Mouse (Mus musculus): ENCODE measurements at regions not wholly inside any gene's neighbourhood (a gene's known extent, or its start where the extent isn't known, plus 50 kb on each side); places are given as distances from the start of the nearest gene placed in this dataset.

DNA sequence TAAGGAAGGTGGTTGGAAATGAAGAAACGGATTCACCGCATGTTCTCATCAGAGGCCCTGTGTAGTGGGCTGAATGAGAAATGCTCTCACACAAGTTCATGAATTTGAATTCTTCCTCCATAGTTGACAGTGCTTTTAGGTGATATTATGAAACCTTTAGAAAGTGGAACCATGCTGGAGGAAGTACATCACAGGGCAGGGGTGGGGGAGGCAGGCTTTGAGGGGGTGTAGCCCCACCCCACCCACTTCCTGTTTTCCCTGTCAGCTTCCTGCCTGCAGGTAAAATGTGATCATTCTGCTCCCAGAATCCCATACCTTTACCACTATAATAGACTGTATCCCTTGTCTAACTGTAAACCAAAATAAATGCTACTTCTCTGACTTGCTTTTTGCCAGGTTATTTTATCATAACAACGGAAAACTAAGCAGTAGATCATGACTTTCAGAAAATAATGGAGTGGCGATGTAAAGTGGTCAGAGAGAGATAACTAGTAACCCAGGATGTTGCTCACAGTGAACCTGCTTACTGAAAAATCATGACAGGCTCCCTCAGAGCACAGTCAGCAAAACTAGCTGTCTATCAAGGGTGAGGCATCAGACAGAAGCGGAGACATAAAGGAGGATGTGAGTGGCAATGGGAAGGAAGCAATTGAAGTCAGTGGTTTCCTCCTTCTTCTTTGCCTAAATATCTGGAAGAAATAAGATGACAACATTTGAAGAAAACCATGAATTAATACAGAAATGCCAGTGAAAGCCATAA, 230.2 kb downstream of the Rnf144a start:
- H3K79me3 ChIP-seq (ENCODE audit: low read depth): no peaks in the 10 kb centered on the region
- H3K36me3 ChIP-seq (ENCODE audit: control insufficient read depth, insufficient read depth): no peaks in the 10 kb centered on the region
- no peak overlapping the region for H3ac ChIP-seq (ENCODE audit: control insufficient read depth, insufficient read length, low read depth)
- H3K4me3 ChIP-seq (ENCODE audit: insufficient read depth, poor library complexity, severe bottlenecking): no peak overlapping the region
- H3K79me2 ChIP-seq (ENCODE audit: control insufficient read depth, insufficient read depth): no peaks in the 10 kb centered on the region
- TF ChIP-seq CTCF (IDR thresholded peaks at IDR 0.05; ENCODE audit: control insufficient read depth, insufficient read depth, insufficient read length) (no peak), FOSL1 (IDR thresholded peaks at IDR 0.05; ENCODE audit: insufficient read depth, low read length, poor library complexity, severe bottlenecking) (no peak), MAX (IDR thresholded peaks at IDR 0.05) (no peak)
- no peaks in the 10 kb centered on the region for H3K27me3 ChIP-seq (ENCODE audit: control insufficient read depth, insufficient read depth, insufficient read length)

GRCm38 (mm10) chr12:26183021-26183420, 232.0 kb downstream of the Rnf144a start:
- no peaks in the 10 kb centered on the region for H3K36me3 ChIP-seq (ENCODE audit: control insufficient read depth, insufficient read depth)
- TF ChIP-seq MYOD1 (IDR thresholded peaks at IDR 0.05; ENCODE audit: control insufficient read depth, insufficient read length, low read depth): no peak
- TF ChIP-seq USF1 (IDR thresholded peaks at IDR 0.05; ENCODE audit: low read depth): no peak
- no peak for TF ChIP-seq CTCF (IDR thresholded peaks at IDR 0.05; ENCODE audit: control insufficient read depth, insufficient read depth, insufficient read length)
- TF ChIP-seq CEBPB (IDR thresholded peaks at IDR 0.05; ENCODE audit: low read depth): no peak
- no peaks in the 10 kb centered on the region for H3K79me2 ChIP-seq (ENCODE audit: control insufficient read depth, insufficient read depth)
- no peaks in the 10 kb centered on the region for H3K79me3 ChIP-seq (ENCODE audit: low read depth)
- H3ac ChIP-seq (ENCODE audit: control insufficient read depth, insufficient read length, low read depth): no peak overlapping the region
- no peak overlapping the region for H3K4me3 ChIP-seq (ENCODE audit: insufficient read depth, poor library complexity, severe bottlenecking)
- H3K27me3 ChIP-seq (ENCODE audit: control insufficient read depth, insufficient read depth, insufficient read length): no peaks in the 10 kb centered on the region

- no peak for TF ChIP-seq CEBPB (IDR thresholded peaks at IDR 0.05; ENCODE audit: low read depth)
- TF ChIP-seq USF1 (IDR thresholded peaks at IDR 0.05; ENCODE audit: low read depth): no peak
- Histone ChIP-seq H3ac (ENCODE audit: control insufficient read depth, insufficient read length, low read depth) (no peak overlapping the region), H3K36me3 (ENCODE audit: control insufficient read depth, insufficient read depth) (no peaks in the 10 kb centered on the region), H3K27me3 (ENCODE audit: control insufficient read depth, insufficient read depth, insufficient read length) (no peaks in the 10 kb centered on the region), H3K4me3 (ENCODE audit: insufficient read depth, poor library complexity, severe bottlenecking) (no peak overlapping the region), H3K79me2 (ENCODE audit: control insufficient read depth, insufficient read depth) (no peaks in the 10 kb centered on the region), H3K79me3 (ENCODE audit: low read depth) (no peaks in the 10 kb centered on the region)
These were observed 234.2 kb downstream of the Rnf144a start for GRCm38 (mm10) chr12:26180846-26181245.

GRCm38 (mm10) chr12:26176231-26176662, 238.8 kb downstream of the Rnf144a start:
- Histone ChIP-seq H3K36me3 (ENCODE audit: control insufficient read depth, insufficient read depth) (no peaks in the 10 kb centered on the region), H3K4me3 (ENCODE audit: insufficient read depth, poor library complexity, severe bottlenecking) (no peak overlapping the region), H3K79me2 (ENCODE audit: control insufficient read depth, insufficient read depth) (no peaks in the 10 kb centered on the region), H3K27me3 (ENCODE audit: control insufficient read depth, insufficient read depth, insufficient read length) (no peaks in the 10 kb centered on the region), H3K79me3 (ENCODE audit: low read depth) (no peaks in the 10 kb centered on the region), H3ac (ENCODE audit: control insufficient read depth, insufficient read length, low read depth) (no peak overlapping the region)
- TF ChIP-seq MYOG (IDR thresholded peaks at IDR 0.05; ENCODE audit: control insufficient read depth, extremely low read depth, insufficient read length) (no peak), CEBPB (IDR thresholded peaks at IDR 0.05; ENCODE audit: low read depth) (no peak), MYOD1 (IDR thresholded peaks at IDR 0.05; ENCODE audit: control insufficient read depth, insufficient read length, low read depth) (no peak), USF1 (IDR thresholded peaks at IDR 0.05; ENCODE audit: low read depth) (no peak), CTCF (IDR thresholded peaks at IDR 0.05; ENCODE audit: control insufficient read depth, insufficient read depth, insufficient read length) (no peak), MAX (IDR thresholded peaks at IDR 0.05) (no peak), FOSL1 (IDR thresholded peaks at IDR 0.05; ENCODE audit: insufficient read depth, low read length, poor library complexity, severe bottlenecking) (no peak)

DNA sequence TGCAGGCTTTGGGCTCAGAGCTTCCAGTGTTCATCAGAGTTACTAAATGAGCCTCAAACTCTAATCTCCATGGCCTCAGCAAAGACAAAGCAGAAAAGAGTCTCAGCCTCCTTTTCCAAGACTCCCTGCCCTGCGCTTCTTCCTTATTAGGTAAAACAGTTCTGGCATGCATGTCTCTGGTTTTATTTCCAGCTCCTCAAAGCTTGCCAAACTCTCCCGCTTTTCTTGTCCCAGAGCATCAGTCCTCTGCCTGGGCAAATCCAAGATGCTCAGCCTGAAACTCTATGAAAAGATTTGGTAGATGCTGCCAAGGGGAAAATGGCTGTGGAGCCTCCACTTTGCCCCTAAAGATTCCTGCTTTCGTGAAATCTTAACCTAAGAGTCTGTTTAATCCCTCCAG, 251.6 kb downstream of the Rnf144a start:
- no peaks in the 10 kb centered on the region for H3K79me2 ChIP-seq (ENCODE audit: control insufficient read depth, insufficient read depth)
- no peak for TF ChIP-seq CEBPB (IDR thresholded peaks at IDR 0.05; ENCODE audit: low read depth)
- TF ChIP-seq CTCF (IDR thresholded peaks at IDR 0.05; ENCODE audit: control insufficient read depth, insufficient read depth, insufficient read length): no peak
- TF ChIP-seq USF1 (IDR thresholded peaks at IDR 0.05; ENCODE audit: low read depth): no peak
- H3K4me3 ChIP-seq (ENCODE audit: insufficient read depth, poor library complexity, severe bottlenecking): no peak overlapping the region
- H3K27me3 ChIP-seq (ENCODE audit: control insufficient read depth, insufficient read depth, insufficient read length): no peaks in the 10 kb centered on the region
- H3K79me3 ChIP-seq (ENCODE audit: low read depth): no peaks in the 10 kb centered on the region
- H3ac ChIP-seq (ENCODE audit: control insufficient read depth, insufficient read length, low read depth): no peak overlapping the region
- H3K36me3 ChIP-seq (ENCODE audit: control insufficient read depth, insufficient read depth): no peaks in the 10 kb centered on the region

DNA sequence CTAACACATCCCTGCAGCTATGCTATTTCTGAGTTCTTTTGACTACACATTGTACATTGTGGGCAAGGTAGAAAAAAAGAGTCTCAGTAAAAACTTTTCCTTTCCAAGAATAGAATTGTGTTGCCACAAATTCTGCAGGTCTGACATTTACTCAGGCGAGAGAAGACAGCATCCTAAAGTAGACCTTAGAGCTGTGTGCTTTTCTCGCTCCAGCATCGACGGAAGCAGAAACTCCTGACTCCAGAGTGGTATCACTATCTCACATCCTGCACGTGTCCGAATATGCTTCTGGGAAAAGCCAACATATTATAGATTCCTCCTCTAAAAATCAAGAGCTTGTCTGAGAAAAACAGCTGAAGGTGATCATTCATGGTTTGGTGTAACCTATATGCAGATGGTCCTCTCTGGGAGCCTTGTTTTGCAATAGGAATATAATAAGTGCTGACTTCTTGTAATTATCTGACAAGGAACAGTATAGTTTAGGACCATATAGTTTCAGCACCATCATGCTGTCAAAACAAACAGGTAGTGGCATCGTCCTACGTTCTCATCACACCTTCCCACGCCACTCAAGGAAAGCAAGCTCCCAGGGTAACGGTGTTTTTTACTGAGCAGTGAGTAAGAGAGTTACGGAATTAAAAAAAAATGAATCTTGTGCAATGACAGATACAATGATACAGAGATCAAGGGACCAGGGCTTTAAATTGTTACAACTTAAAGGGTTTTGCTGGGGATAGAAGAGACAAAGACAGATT, 254.0 kb downstream of the Rnf144a start:
- no peak overlapping the region for H3K4me3 ChIP-seq (ENCODE audit: insufficient read depth, poor library complexity, severe bottlenecking)

More for the DNA sequence above, 254.0 kb downstream of the Rnf144a start:
- H3K27me3 ChIP-seq (ENCODE audit: control insufficient read depth, insufficient read depth, insufficient read length): no peaks in the 10 kb centered on the region
- H3K79me3 ChIP-seq (ENCODE audit: low read depth): no peaks in the 10 kb centered on the region
- no peak overlapping the region for H3ac ChIP-seq (ENCODE audit: control insufficient read depth, insufficient read length, low read depth)
- no peak for TF ChIP-seq FOSL1 (IDR thresholded peaks at IDR 0.05; ENCODE audit: insufficient read depth, low read length, poor library complexity, severe bottlenecking)
- no peak for TF ChIP-seq MAX (IDR thresholded peaks at IDR 0.05)
- no peak for TF ChIP-seq MYOG (IDR thresholded peaks at IDR 0.05; ENCODE audit: control insufficient read depth, extremely low read depth, insufficient read length)
- no peak for TF ChIP-seq CEBPB (IDR thresholded peaks at IDR 0.05; ENCODE audit: low read depth)
- no peak for TF ChIP-seq USF1 (IDR thresholded peaks at IDR 0.05; ENCODE audit: low read depth)
- TF ChIP-seq MYOD1 (IDR thresholded peaks at IDR 0.05; ENCODE audit: control insufficient read depth, insufficient read length, low read depth): no peak
- TF ChIP-seq CTCF (IDR thresholded peaks at IDR 0.05; ENCODE audit: control insufficient read depth, insufficient read depth, insufficient read length): no peak
- H3K36me3 ChIP-seq (ENCODE audit: control insufficient read depth, insufficient read depth): no peaks in the 10 kb centered on the region
- no peaks in the 10 kb centered on the region for H3K79me2 ChIP-seq (ENCODE audit: control insufficient read depth, insufficient read depth)
